14 mouse cellular contexts compared by ENCODE assay signal in the genomic region with DNA sequence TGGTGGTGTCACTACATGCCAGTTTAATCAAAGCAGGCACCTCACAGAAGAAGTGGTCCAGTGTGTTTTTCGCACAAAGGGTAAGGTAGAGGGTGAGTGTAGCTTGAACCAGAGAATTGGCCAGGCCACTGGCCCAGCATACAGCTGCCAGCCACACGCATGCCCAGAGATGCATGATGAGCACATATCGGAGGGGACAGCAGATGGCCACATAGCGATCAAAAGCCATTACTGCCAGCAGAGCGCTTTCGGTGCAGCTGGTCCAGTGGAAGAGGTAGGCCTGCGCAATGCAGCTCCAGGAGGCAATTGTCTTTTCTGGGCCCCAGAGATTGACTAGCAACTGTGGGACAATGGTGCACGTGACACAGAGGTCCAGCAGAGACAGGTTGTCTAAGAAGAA. TPM values are rescaled to one million over a fixed set of nuclear protein-coding genes. Genes with fewer than 3 reads are reported as not detected.
"Had no signal": no experiment of that assay in that cellular context is flagged by ENCODE, and none has a peak within 500 bp of the region (broad histone marks: within the 10 kb centered on the region; RNA-seq: fewer than 3 reads in every experiment).

No protein-coding gene starts in this region.

- DNase-seq: kidney, adult 18-20 months; kidney, adult 9 months; kidney, postnatal 14 days; kidney, postnatal 4 days; liver, postnatal 0 days; lung, embryonic 14.5 days; lung, postnatal 36 days; midbrain, embryonic 14.5 days; thymus, adult 18-20 months; thymus, postnatal 36 days had no signal

RNA-seq across cellular contexts. Expression of a gene that starts 3.6 kb away (rescaled TPM):
- total RNA-seq: layer of hippocampus, adult 18-20 months; layer of hippocampus, postnatal 25 days; left cerebral cortex, adult 18-20 months; left cerebral cortex, postnatal 36 days had no signal

RNA-seq across cellular contexts. Expression of a gene that starts 13.5 kb away (rescaled TPM):
- total RNA-seq: layer of hippocampus, adult 18-20 months; layer of hippocampus, postnatal 25 days; left cerebral cortex, adult 18-20 months; left cerebral cortex, postnatal 36 days had no signal
